Mouse (Mus musculus) hindbrain, embryonic 16.5 days (tissue): ENCODE results near the gene Adprm. TPM values are rescaled to one million over a fixed set of nuclear protein-coding genes. Genes with fewer than 3 reads are reported as not detected.

ENCODE experiments used
- ATAC-seq: fragments of 200-750 bp; cut with Nextera tagmentation; 2 replicates; pipeline ENCODE4 v1.8.0; 2017; ENCODE audit warnings: moderate TSS enrichment, moderate library complexity
- H3K27ac ChIP-seq: fragments of 300-500 bp; sonication (generic); 2 replicates; pipeline ENCODE4 v1.5.1; 2014; ENCODE audit warnings: low read depth, mild to moderate bottlenecking, control low read depth, low read length, moderate library complexity
- H3K27me3 ChIP-seq: fragments of 300-500 bp; sonication (generic); replicated peaks from 2 replicates; pipeline ENCODE4 v1.6.1; 2014; ENCODE audit warnings: low read length; ENCODE audit not compliant: control insufficient read depth, insufficient read depth
- H3K36me3 ChIP-seq: fragments of 300-500 bp; sonication (generic); 2 replicates; pipeline ENCODE4 v1.6.1; 2014; ENCODE audit warnings: mild to moderate bottlenecking, low read length, moderate library complexity, mixed read lengths; ENCODE audit not compliant: control insufficient read depth, insufficient read depth
- H3K4me1 ChIP-seq: fragments of 300-500 bp; sonication (generic); 2 replicates; pipeline ENCODE4 v1.6.1; 2014; ENCODE audit warnings: low read depth, low read length; ENCODE audit not compliant: control insufficient read depth, insufficient read depth
- H3K4me2 ChIP-seq: fragments of 300-500 bp; sonication (generic); 2 replicates; pipeline ENCODE4 v1.6.1; 2014; ENCODE audit warnings: mild to moderate bottlenecking, low read length, control low read depth, moderate library complexity
- H3K4me3 ChIP-seq: fragments of 300-500 bp; sonication (generic); 2 replicates; pipeline ENCODE4 v1.5.1; 2014; ENCODE audit warnings: mild to moderate bottlenecking, low read length, control low read depth, moderate library complexity
- H3K9ac ChIP-seq: fragments of 300-500 bp; sonication (generic); 2 replicates; pipeline ENCODE4 v1.6.1; 2014; ENCODE audit warnings: low read depth, mild to moderate bottlenecking, control low read depth, low read length, moderate library complexity
- H3K9me3 ChIP-seq: fragments of 300-500 bp; sonication (generic); 2 replicates; pipeline ENCODE4 v1.6.1; 2014; ENCODE audit warnings: mild to moderate bottlenecking, low read length, moderate library complexity; ENCODE audit not compliant: control insufficient read depth
- WGBS: fragments of 180-500 bp; shearing (Covaris S2); extraction: QIAGEN DNeasy Blood & Tissue Kit; methylation state at CpG from one replicate; pipeline ENCODE4 v1.1.7; 2014; 5-methylcytosine and 5-hydroxymethylcytosine counted together
- polyA plus RNA-seq: library from polyadenylated mRNA; unstranded; fragments of >200 nt; fragmentation: Nextera tagmentation; extraction: Ambion mirVana; gene quantifications from 2 replicates; pipeline ENCODE4 v1.2.1, GENCODE M21; 2015

The Adprm gene
- polyA plus RNA-seq, 1 experiment from 2014 or later = 30.3 TPM

GRCm38 (mm10) chr11:67007961-67008360 lies 44.4 kb downstream of the Adprm start:
- ATAC-seq = peak; percentile 77
- H3K4me3 ChIP-seq = no peak overlapping the region
- peak overlapping the region; percentile 3; the same call in 1 of the 2 replicates for H3K27ac ChIP-seq
- no peak overlapping the region for H3K4me2 ChIP-seq
- peaks cover 10% of the 10 kb centered on the region for H3K4me1 ChIP-seq
- 51% methylated on average over 8 of the region's 8 CpGs for WGBS
- H3K27me3 ChIP-seq = no peaks in the 10 kb centered on the region
- no peaks in the 10 kb centered on the region for H3K9me3 ChIP-seq
- 0 out of 2 replicates have a peak overlapping the region, but pooled peaks have one; percentile 8 for H3K9ac ChIP-seq
- no peaks in the 10 kb centered on the region for H3K36me3 ChIP-seq

- 49% methylated on average over 2 of the region's 2 CpGs for WGBS
Measured at GRCm38 (mm10) chr11:67002911-67003310, 49.5 kb downstream of the Adprm start.

GRCm38 (mm10) chr11:67001717-67002116 lies 50.7 kb downstream of the Adprm start:
- Histone ChIP-seq H3K4me1 (peaks cover 21% of the 10 kb centered on the region), H3K4me2 (no peak overlapping the region), H3K9me3 (no peaks in the 10 kb centered on the region), H3K27me3 (no peaks in the 10 kb centered on the region), H3K36me3 (no peaks in the 10 kb centered on the region), H3K9ac (no peak overlapping the region), H3K4me3 (no peak overlapping the region), H3K27ac (peak overlapping the region; percentile 75; the same call in 1 of the 2 replicates)
- ATAC-seq = peak; percentile 66
- WGBS = 18% methylated on average over 1 of the region's 1 CpGs

More at GRCm38 (mm10) chr11:67002911-67003310, 49.5 kb downstream of the Adprm start:
- Histone ChIP-seq H3K9ac (no peak overlapping the region), H3K27me3 (no peaks in the 10 kb centered on the region), H3K36me3 (no peaks in the 10 kb centered on the region), H3K9me3 (no peaks in the 10 kb centered on the region), H3K4me3 (no peak overlapping the region), H3K4me1 (peaks cover 24% of the 10 kb centered on the region), H3K4me2 (no peak overlapping the region), H3K27ac (no peak overlapping the region)
- no peak for ATAC-seq

GRCm38 (mm10) chr11:67000671-67001070 lies 51.7 kb downstream of the Adprm start:
- 59% methylated on average over 4 of the region's 4 CpGs for WGBS
- no peaks in the 10 kb centered on the region for H3K9me3 ChIP-seq
- no peaks in the 10 kb centered on the region for H3K27me3 ChIP-seq
- no peak overlapping the region for H3K4me3 ChIP-seq
- peaks cover 21% of the 10 kb centered on the region for H3K4me1 ChIP-seq
- no peak overlapping the region for H3K4me2 ChIP-seq
- H3K36me3 ChIP-seq = no peaks in the 10 kb centered on the region
- H3K27ac ChIP-seq = peak overlapping the region; percentile 75
- H3K9ac ChIP-seq = no peak overlapping the region
- ATAC-seq = peak; percentile 79

GRCm38 (mm10) chr11:66998467-66999403 lies 53.7 kb downstream of the Adprm start:
- Histone ChIP-seq H3K9ac (no peak overlapping the region), H3K9me3 (no peaks in the 10 kb centered on the region), H3K4me1 (peaks cover 21% of the 10 kb centered on the region), H3K27me3 (no peaks in the 10 kb centered on the region), H3K4me2 (no peak overlapping the region), H3K4me3 (no peak overlapping the region), H3K27ac (no peak overlapping the region; the same call in 1 of the 2 replicates), H3K36me3 (no peaks in the 10 kb centered on the region)
- WGBS = 69% methylated on average over 14 of the region's 14 CpGs
- ATAC-seq = peak; percentile 31; the same call in 1 of the 2 replicates

GRCm38 (mm10) chr11:66996446-66996845 lies 55.9 kb downstream of the Adprm start:
- 84% methylated on average over 4 of the region's 4 CpGs for WGBS
- peaks cover 15% of the 10 kb centered on the region for H3K4me1 ChIP-seq
- H3K36me3 ChIP-seq = no peaks in the 10 kb centered on the region
- H3K9me3 ChIP-seq = no peaks in the 10 kb centered on the region
- no peak overlapping the region for H3K27ac ChIP-seq
- no peak overlapping the region for H3K4me3 ChIP-seq
- no peak overlapping the region for H3K4me2 ChIP-seq
- H3K9ac ChIP-seq = no peak overlapping the region
- no peaks in the 10 kb centered on the region for H3K27me3 ChIP-seq
- no peak for ATAC-seq

- no peaks in the 10 kb centered on the region for H3K27me3 ChIP-seq
- H3K4me3 ChIP-seq = no peak overlapping the region
- WGBS = 32% methylated on average over 1 of the region's 1 CpGs
- no peak overlapping the region for H3K9ac ChIP-seq
- no peak overlapping the region for H3K27ac ChIP-seq
- no peak for ATAC-seq
- peaks cover 3% of the 10 kb centered on the region; the same call in 1 of the 2 replicates for H3K4me1 ChIP-seq
- no peaks in the 10 kb centered on the region for H3K9me3 ChIP-seq
- no peaks in the 10 kb centered on the region for H3K36me3 ChIP-seq
- no peak overlapping the region for H3K4me2 ChIP-seq
Measured at GRCm38 (mm10) chr11:66993674-66994073, 58.7 kb downstream of the Adprm start.

GRCm38 (mm10) chr11:66992150-66992549 lies 60.2 kb downstream of the Adprm start:
- H3K27ac ChIP-seq = no peak overlapping the region
- no peak for ATAC-seq
- H3K4me3 ChIP-seq = no peak overlapping the region
- no peak overlapping the region for H3K9ac ChIP-seq
- H3K36me3 ChIP-seq = no peaks in the 10 kb centered on the region
- no peak overlapping the region for H3K4me2 ChIP-seq
- no peaks in the 10 kb centered on the region for H3K27me3 ChIP-seq
- no peaks in the 10 kb centered on the region for H3K4me1 ChIP-seq
- no peaks in the 10 kb centered on the region for H3K9me3 ChIP-seq
- WGBS = 74% methylated on average over 2 of the region's 2 CpGs
